Mouse (Mus musculus) embryonic facial prominence, embryonic 14.5 days (tissue): Measurements from ENCODE around the gene Atg4c. TPM values are rescaled to one million over a fixed set of nuclear protein-coding genes. Genes with fewer than 3 reads are reported as not detected.
A peak's percentile ranks its signal among the peaks of the same experiment; 100 is the strongest.

Experiments
- ATAC-seq: fragments of 200-750 bp; cut with Nextera tagmentation; 2 replicates; pipeline ENCODE4 v1.8.0; 2017; ENCODE audit warnings: low read depth, moderate number of reproducible peaks, moderate TSS enrichment
- DNase-seq: peaks from one replicate; pipeline ENCODE4 v3.0.0-alpha.2; 2015; ENCODE audit warnings: low spot score
- H3K27ac ChIP-seq: fragments of 300-500 bp; sonication (generic); replicated peaks from 2 replicates; pipeline ENCODE4 v1.5.1; 2014; ENCODE audit warnings: low read depth, mild to moderate bottlenecking, low read length, moderate library complexity
- H3K27me3 ChIP-seq: fragments of 300-500 bp; sonication (generic); replicated peaks from 2 replicates; pipeline ENCODE4 v1.6.1; 2014; ENCODE audit warnings: low read length; ENCODE audit not compliant: control insufficient read depth, insufficient read depth
- H3K36me3 ChIP-seq: fragments of 300-500 bp; sonication (generic); 2 replicates; pipeline ENCODE4 v1.6.1; 2014; ENCODE audit warnings: low read length, mixed read lengths; ENCODE audit not compliant: control insufficient read depth, insufficient read depth
- H3K4me1 ChIP-seq: fragments of 300-500 bp; sonication (generic); 2 replicates; pipeline ENCODE4 v1.6.1; 2014; ENCODE audit warnings: antibody characterized with exemption, low read length; ENCODE audit not compliant: control insufficient read depth, insufficient read depth
- H3K4me2 ChIP-seq: fragments of 300-500 bp; sonication (generic); 2 replicates; pipeline ENCODE4 v1.6.1; 2014; ENCODE audit warnings: low read depth, mild to moderate bottlenecking, low read length, moderate library complexity, mixed read lengths
- H3K4me3 ChIP-seq: fragments of 300-500 bp; sonication (generic); 2 replicates; pipeline ENCODE4 v1.5.1; 2014; ENCODE audit warnings: low read depth, mild to moderate bottlenecking, low read length
- H3K9ac ChIP-seq: fragments of 300-500 bp; sonication (generic); 2 replicates; pipeline ENCODE4 v1.6.1; 2014; ENCODE audit warnings: low read depth, mild to moderate bottlenecking, low read length, moderate library complexity, mixed read lengths
- H3K9me3 ChIP-seq: fragments of 300-500 bp; sonication (generic); 2 replicates; pipeline ENCODE4 v1.6.1; 2016; ENCODE audit warnings: low read length; ENCODE audit not compliant: control insufficient read depth
- WGBS: fragments of 180-500 bp; shearing (Covaris S2); extraction: QIAGEN DNeasy Blood & Tissue Kit; methylation state at CpG from one replicate; pipeline ENCODE4 v1.1.7; 2014; 5-methylcytosine and 5-hydroxymethylcytosine counted together
- polyA plus RNA-seq: library from polyadenylated mRNA; unstranded; fragments of >200 nt; fragmentation: Nextera tagmentation; extraction: Ambion mirVana; gene quantifications from 2 replicates; pipeline ENCODE4 v1.2.1, GENCODE M21; 2014

The Atg4c gene
- polyA plus RNA-seq, 1 experiment from 2014 or later: 15.0 TPM

GRCm38 (mm10) chr4:99263191-99263590 lies 69.5 kb downstream of the Atg4c start:
- no peaks in the 10 kb centered on the region for H3K4me1 ChIP-seq
- H3K4me3 ChIP-seq: no peak overlapping the region
- H3K27me3 ChIP-seq: no peaks in the 10 kb centered on the region
- 84% methylated on average over 2 of the region's 2 CpGs for WGBS
- DNase-seq: no peak
- no peaks in the 10 kb centered on the region for H3K9me3 ChIP-seq
- H3K27ac ChIP-seq: no peak overlapping the region
- no peak overlapping the region for H3K9ac ChIP-seq
- ATAC-seq: no peak
- H3K36me3 ChIP-seq: 0 out of 2 replicates have a peak, but pooled peaks cover 7% of the 10 kb centered on the region
- H3K4me2 ChIP-seq: no peak overlapping the region

- 50% methylated on average over 11 of the region's 11 CpGs for WGBS
These were observed 69.9 kb downstream of the Atg4c start for GRCm38 (mm10) chr4:99263663-99264062.

GRCm38 (mm10) chr4:99266843-99267445 lies 73.2 kb downstream of the Atg4c start:
- Histone ChIP-seq H3K4me2 (no peak overlapping the region), H3K36me3 (0 out of 2 replicates have a peak, but pooled peaks cover 3% of the 10 kb centered on the region), H3K4me1 (no peaks in the 10 kb centered on the region), H3K27me3 (no peaks in the 10 kb centered on the region), H3K27ac (no peak overlapping the region), H3K9ac (no peak overlapping the region), H3K9me3 (0 out of 2 replicates have a peak, but pooled peaks cover 6% of the 10 kb centered on the region), H3K4me3 (no peak overlapping the region)
- DNase-seq (peak; percentile 29), ATAC-seq (no peak)
- WGBS: 66% methylated on average over 10 of the region's 10 CpGs

More at GRCm38 (mm10) chr4:99263663-99264062, 69.9 kb downstream of the Atg4c start:
- no peak overlapping the region for H3K27ac ChIP-seq
- no peaks in the 10 kb centered on the region for H3K9me3 ChIP-seq
- no peak for ATAC-seq
- no peak overlapping the region for H3K9ac ChIP-seq
- no peaks in the 10 kb centered on the region for H3K4me1 ChIP-seq
- no peak overlapping the region for H3K4me2 ChIP-seq
- H3K36me3 ChIP-seq: 0 out of 2 replicates have a peak, but pooled peaks cover 2% of the 10 kb centered on the region
- no peaks in the 10 kb centered on the region for H3K27me3 ChIP-seq
- H3K4me3 ChIP-seq: no peak overlapping the region
- DNase-seq: no peak

GRCm38 (mm10) chr4:99272860-99273259 lies 79.1 kb downstream of the Atg4c start:
- no peak overlapping the region for H3K4me2 ChIP-seq
- no peaks in the 10 kb centered on the region for H3K27me3 ChIP-seq
- H3K4me3 ChIP-seq: no peak overlapping the region
- no peak for ATAC-seq
- WGBS: 37% methylated on average over 9 of the region's 9 CpGs
- 0 out of 2 replicates have a peak, but pooled peaks cover 3% of the 10 kb centered on the region for H3K36me3 ChIP-seq
- 0 out of 2 replicates have a peak, but pooled peaks cover 6% of the 10 kb centered on the region for H3K9me3 ChIP-seq
- no peak overlapping the region for H3K27ac ChIP-seq
- H3K9ac ChIP-seq: no peak overlapping the region
- H3K4me1 ChIP-seq: no peaks in the 10 kb centered on the region
- DNase-seq: no peak

GRCm38 (mm10) chr4:99273466-99273865 lies 79.7 kb downstream of the Atg4c start:
- WGBS: 91% methylated on average over 3 of the region's 3 CpGs
- Histone ChIP-seq H3K9me3 (0 out of 2 replicates have a peak, but pooled peaks cover 6% of the 10 kb centered on the region), H3K27ac (no peak overlapping the region), H3K4me2 (no peak overlapping the region), H3K36me3 (0 out of 2 replicates have a peak, but pooled peaks cover 3% of the 10 kb centered on the region), H3K4me1 (no peaks in the 10 kb centered on the region), H3K9ac (no peak overlapping the region), H3K4me3 (no peak overlapping the region), H3K27me3 (no peaks in the 10 kb centered on the region)
- DNase-seq (no peak), ATAC-seq (no peak)

- H3K4me1 ChIP-seq: no peaks in the 10 kb centered on the region
- no peak for ATAC-seq
- 0 out of 2 replicates have a peak, but pooled peaks cover 3% of the 10 kb centered on the region for H3K36me3 ChIP-seq
- H3K9ac ChIP-seq: no peak overlapping the region
- no peak overlapping the region for H3K4me2 ChIP-seq
- DNase-seq: no peak
- no peak overlapping the region for H3K27ac ChIP-seq
- 54% methylated on average over 7 of the region's 7 CpGs for WGBS
- H3K9me3 ChIP-seq: 0 out of 2 replicates have a peak, but pooled peaks cover 6% of the 10 kb centered on the region
- no peak overlapping the region for H3K4me3 ChIP-seq
- no peaks in the 10 kb centered on the region for H3K27me3 ChIP-seq
These were observed 80.2 kb downstream of the Atg4c start for GRCm38 (mm10) chr4:99273979-99274378.

GRCm38 (mm10) chr4:99278876-99279275 lies 85.1 kb downstream of the Atg4c start:
- Histone ChIP-seq H3K4me2 (no peak overlapping the region), H3K27ac (no peak overlapping the region), H3K4me3 (no peak overlapping the region), H3K9me3 (no peaks in the 10 kb centered on the region), H3K36me3 (no peaks in the 10 kb centered on the region), H3K9ac (no peak overlapping the region), H3K4me1 (no peaks in the 10 kb centered on the region), H3K27me3 (no peaks in the 10 kb centered on the region)
- DNase-seq (no peak), ATAC-seq (no peak)
- 82% methylated on average over 7 of the region's 7 CpGs for WGBS

GRCm38 (mm10) chr4:99281711-99282110 lies 88.0 kb downstream of the Atg4c start:
- Histone ChIP-seq H3K27me3 (no peaks in the 10 kb centered on the region), H3K9me3 (no peaks in the 10 kb centered on the region), H3K4me3 (no peak overlapping the region), H3K36me3 (no peaks in the 10 kb centered on the region), H3K4me2 (no peak overlapping the region), H3K27ac (no peak overlapping the region), H3K9ac (no peak overlapping the region), H3K4me1 (no peaks in the 10 kb centered on the region)
- ATAC-seq: no peak
- WGBS: 78% methylated on average over 7 of the region's 7 CpGs
- DNase-seq: no peak

GRCm38 (mm10) chr4:99289286-99289685 lies 95.6 kb downstream of the Atg4c start:
- no peaks in the 10 kb centered on the region for H3K36me3 ChIP-seq
- H3K9ac ChIP-seq: no peak overlapping the region
- no peaks in the 10 kb centered on the region for H3K9me3 ChIP-seq
- no peak for ATAC-seq
- H3K4me1 ChIP-seq: no peaks in the 10 kb centered on the region
- no peaks in the 10 kb centered on the region for H3K27me3 ChIP-seq
- 90% methylated on average over 10 of the region's 10 CpGs for WGBS
- H3K4me2 ChIP-seq: no peak overlapping the region
- no peak overlapping the region for H3K4me3 ChIP-seq
- H3K27ac ChIP-seq: no peak overlapping the region
- DNase-seq: no peak
